Mouse (Mus musculus) large intestine, adult 2 months (tissue): ENCODE data around the gene Tmem106b. TPM values are rescaled to one million over a fixed set of nuclear protein-coding genes. Genes with fewer than 3 reads are reported as not detected.

Source experiments
- DNase-seq: peaks from one replicate; pipeline ENCODE4 v3.0.0-alpha.2; 2012; ENCODE audit warnings: low read depth, low spot score
- WGBS: fragments of 180-500 bp; shearing (Covaris S2); methylation state at CpG from one replicate; pipeline ENCODE4 v1.1.7; 2018; 5-methylcytosine and 5-hydroxymethylcytosine counted together
- polyA plus RNA-seq: library from polyadenylated mRNA; depleted of rRNA; stranded (reverse); fragments of >200 nt; gene quantifications from 2 replicates; pipeline ENCODE4 v1.2.3, GENCODE M21; 2012; rRNA removed

The Tmem106b gene
- 5.9 and 9.2 TPM in 2 replicates for polyA plus RNA-seq

GRCm38 (mm10) chr6:13069302-13070146 lies at the start of gene Tmem106b:
Gene Tmem106b, plus strand, starts transcription at chr6:13069759.
- peak; percentile 80 for DNase-seq
- 2% methylated on average over 61 of the region's 61 CpGs for WGBS

- DNase-seq, result no peak
- 48% methylated on average over 5 of the region's 5 CpGs for WGBS
Measured at GRCm38 (mm10) chr6:13021245-13022100, 48.1 kb upstream of the Tmem106b start.

GRCm38 (mm10) chr6:13030558-13030957 lies 39.0 kb upstream of the Tmem106b start:
- DNase-seq, result no peak

- 50% methylated on average over 1 of the region's 1 CpGs for WGBS
Measured at GRCm38 (mm10) chr6:13030961-13031360, 38.6 kb upstream of the Tmem106b start.

GRCm38 (mm10) chr6:13052408-13053200 lies 17.0 kb upstream of the Tmem106b start:
- WGBS, result 58% methylated on average over 4 of the region's 4 CpGs
- no peak for DNase-seq

More at GRCm38 (mm10) chr6:13030961-13031360, 38.6 kb upstream of the Tmem106b start:
- DNase-seq, result no peak

- DNase-seq, result no peak
Measured at GRCm38 (mm10) chr6:13061276-13062039, 8.1 kb upstream of the Tmem106b start.

GRCm38 (mm10) chr6:13062063-13062462 lies 7.5 kb upstream of the Tmem106b start:
- DNase-seq, result no peak

GRCm38 (mm10) chr6:13062691-13063255 lies 6.8 kb upstream of the Tmem106b start:
- 32% methylated on average over 2 of the region's 2 CpGs for WGBS

More at GRCm38 (mm10) chr6:13062063-13062462, 7.5 kb upstream of the Tmem106b start:
- WGBS, result 55% methylated on average over 4 of the region's 4 CpGs

GRCm38 (mm10) chr6:13070147-13070425 lies 527 bp downstream of the Tmem106b start:
- WGBS, result 1% methylated on average over 11 of the region's 11 CpGs
- DNase-seq, result no peak

More at GRCm38 (mm10) chr6:13062691-13063255, 6.8 kb upstream of the Tmem106b start:
- DNase-seq, result no peak

- DNase-seq, result no peak
- 24% methylated on average over 4 of the region's 4 CpGs for WGBS
Measured at GRCm38 (mm10) chr6:13070485-13070884, 926 bp downstream of the Tmem106b start.

- 100% methylated on average over 4 of the region's 4 CpGs for WGBS
- DNase-seq, result no peak
Measured at GRCm38 (mm10) chr6:13073036-13073435, 3.5 kb downstream of the Tmem106b start.

- WGBS, result 69% methylated on average over 2 of the region's 2 CpGs
- no peak for DNase-seq
Measured at GRCm38 (mm10) chr6:13073876-13074275, 4.3 kb downstream of the Tmem106b start.

GRCm38 (mm10) chr6:13082881-13083280 lies 13.3 kb downstream of the Tmem106b start:
- 87% methylated on average over 9 of the region's 9 CpGs for WGBS
- DNase-seq, result no peak

GRCm38 (mm10) chr6:13096656-13097435 lies 27.3 kb downstream of the Tmem106b start:
- 74% methylated on average over 2 of the region's 2 CpGs for WGBS
- no peak for DNase-seq

GRCm38 (mm10) chr6:13100137-13100536 lies 30.6 kb downstream of the Tmem106b start:
- WGBS, result 83% methylated on average over 2 of the region's 2 CpGs
- DNase-seq, result no peak

- DNase-seq, result no peak
- 68% methylated on average over 1 of the region's 1 CpGs for WGBS
Measured at GRCm38 (mm10) chr6:13108662-13109061, 39.1 kb downstream of the Tmem106b start.

- WGBS, result 86% methylated on average over 1 of the region's 1 CpGs
- no peak for DNase-seq
Measured at GRCm38 (mm10) chr6:13137255-13137654, 67.7 kb downstream of the Tmem106b start.
